Mouse (Mus musculus) heart, postnatal 36 days (tissue): ENCODE measurements at regions not wholly inside any gene's neighbourhood (a gene's known extent, or its start where the extent isn't known, plus 50 kb on each side); places are given as distances from the start of the nearest gene placed in this dataset.

Experiments
- DNase-seq, 2 experiments: peaks; one replicate each; pipeline ENCODE4 v3.0.0; 2021 to 2022
- intact Hi-C: fragments of 180-260 bp; cut with DNase I; formaldehyde crosslinking; loops from one replicate; pipeline ENCODE4 v1.15.1; 2025

DNA sequence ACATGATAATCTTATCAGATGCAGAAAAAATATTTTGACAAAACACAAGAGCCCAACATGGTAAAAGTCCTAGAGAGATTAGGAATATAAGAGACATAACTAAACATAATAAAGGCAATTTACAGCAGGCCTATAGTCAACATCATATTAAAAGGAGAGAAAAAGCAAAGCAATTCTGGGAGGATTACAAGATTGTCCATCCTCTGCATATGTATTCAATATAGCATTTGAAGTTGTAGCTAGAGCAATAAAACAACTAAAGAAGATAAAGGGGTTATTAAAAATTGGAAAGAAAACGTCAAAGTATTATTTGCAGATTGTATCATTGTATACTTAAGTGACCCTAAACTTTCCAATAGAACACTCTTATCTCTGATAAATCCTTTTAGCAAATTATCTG is 602.1 kb upstream of the Acvr2a start:
- intact Hi-C loops, result no loop called here

GRCm38 (mm10) chr2:48220771-48221170 is 593.1 kb upstream of the Acvr2a start:
- DNase-seq, result no peak
- intact Hi-C loops, result no loop called here

More for the DNA sequence above, 602.1 kb upstream of the Acvr2a start:
- no peak for DNase-seq

DNA sequence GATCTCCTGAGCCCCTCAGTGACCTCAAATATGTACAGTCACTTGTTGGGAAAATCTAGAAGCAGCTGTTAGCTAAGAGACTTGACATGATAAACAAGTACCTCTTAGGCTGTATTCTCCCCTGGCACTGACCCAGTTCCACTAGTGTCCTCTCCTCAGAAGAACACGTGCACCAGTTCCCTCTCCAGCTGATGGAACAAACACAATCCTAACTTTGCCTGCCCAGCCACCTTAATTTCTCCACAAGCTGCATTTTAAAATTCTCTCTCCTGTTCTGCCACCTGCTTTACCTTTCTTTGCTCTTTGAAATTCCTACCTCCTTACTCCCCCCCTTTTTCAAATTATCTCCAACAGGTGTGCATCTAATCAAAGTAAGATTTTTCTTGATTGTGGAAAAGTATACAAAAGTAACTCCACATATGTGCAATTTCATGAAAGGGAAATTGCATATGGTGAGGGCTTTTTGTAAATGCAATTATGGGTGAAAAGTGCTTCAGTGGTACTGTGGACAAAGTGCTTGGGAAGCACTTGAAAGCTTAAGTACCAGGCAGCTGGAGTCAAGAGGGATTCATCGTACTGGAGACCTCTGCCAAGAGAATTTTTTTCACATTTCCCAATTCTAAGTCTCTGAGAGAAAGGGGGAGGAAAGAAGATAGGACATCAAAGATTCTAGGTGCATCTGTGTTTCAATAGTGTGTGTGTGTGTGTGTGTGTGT is 590.7 kb upstream of the Acvr2a start:
- intact Hi-C loops, result no loop called here
- DNase-seq, result no peak

DNA sequence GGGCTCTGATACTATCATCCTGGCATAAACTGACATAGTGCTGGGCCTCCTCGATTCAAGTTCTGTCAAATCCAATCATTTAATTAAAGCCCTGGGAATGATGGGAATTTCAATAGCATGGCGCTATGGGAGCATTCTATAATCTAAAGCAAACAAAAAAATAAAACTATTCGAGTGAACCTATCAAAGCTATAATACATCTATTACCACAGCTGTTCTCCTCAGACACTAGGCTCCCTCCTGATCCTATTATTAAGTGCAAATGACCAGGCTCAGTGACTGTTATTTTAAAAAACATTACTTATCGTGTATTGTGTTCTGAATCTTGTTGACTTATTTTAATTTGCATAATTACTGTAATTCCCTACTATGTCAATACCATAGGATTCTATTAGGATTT is 563.7 kb upstream of the Acvr2a start:
- intact Hi-C loops, result no loop called here
- no peak for DNase-seq

DNA sequence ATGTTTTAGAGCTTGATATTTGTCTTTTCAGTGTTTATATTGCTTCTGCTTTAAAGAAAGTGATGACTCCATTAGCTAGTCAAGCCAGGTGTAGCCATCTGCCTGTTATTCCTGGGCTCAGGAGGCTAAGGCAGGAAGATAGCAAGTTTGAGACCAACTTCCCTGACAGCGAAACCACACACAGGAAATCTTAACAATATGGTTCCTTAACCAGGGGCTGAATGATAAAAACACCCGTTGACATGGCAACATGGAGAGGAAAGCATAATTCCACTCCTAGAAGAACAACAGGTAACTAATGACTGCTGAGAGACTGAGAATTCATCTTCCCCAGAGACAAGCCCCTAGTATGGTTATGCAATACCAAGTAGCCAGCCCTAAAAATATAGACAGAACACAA is 553.6 kb upstream of the Acvr2a start:
- no peak for DNase-seq
- intact Hi-C loops, result no loop called here
